Mouse (Mus musculus) embryonic facial prominence, embryonic 14.5 days (tissue): ENCODE measurements at regions not wholly inside any gene's neighbourhood (a gene's known extent, or its start where the extent isn't known, plus 50 kb on each side); places are given as distances from the start of the nearest gene placed in this dataset.
"Not testable (repeated sequence)": the region's sequence is repeated elsewhere in the genome, so short reads cannot be mapped to it uniquely, and the experiment has no call there.

Source experiments
- ATAC-seq: fragments of 200-750 bp; cut with Nextera tagmentation; 2 replicates; pipeline ENCODE4 v1.8.0; 2017; ENCODE audit warnings: low read depth, moderate number of reproducible peaks, moderate TSS enrichment
- DNase-seq: peaks from one replicate; pipeline ENCODE4 v3.0.0-alpha.2; 2015; ENCODE audit warnings: low spot score
- H3K27ac ChIP-seq: fragments of 300-500 bp; sonication (generic); replicated peaks from 2 replicates; pipeline ENCODE4 v1.5.1; 2014; ENCODE audit warnings: low read depth, mild to moderate bottlenecking, low read length, moderate library complexity
- H3K27me3 ChIP-seq: fragments of 300-500 bp; sonication (generic); replicated peaks from 2 replicates; pipeline ENCODE4 v1.6.1; 2014; ENCODE audit warnings: low read length; ENCODE audit not compliant: control insufficient read depth, insufficient read depth
- H3K36me3 ChIP-seq: fragments of 300-500 bp; sonication (generic); 2 replicates; pipeline ENCODE4 v1.6.1; 2014; ENCODE audit warnings: low read length, mixed read lengths; ENCODE audit not compliant: control insufficient read depth, insufficient read depth
- H3K4me1 ChIP-seq: fragments of 300-500 bp; sonication (generic); 2 replicates; pipeline ENCODE4 v1.6.1; 2014; ENCODE audit warnings: antibody characterized with exemption, low read length; ENCODE audit not compliant: control insufficient read depth, insufficient read depth
- H3K4me2 ChIP-seq: fragments of 300-500 bp; sonication (generic); 2 replicates; pipeline ENCODE4 v1.6.1; 2014; ENCODE audit warnings: low read depth, mild to moderate bottlenecking, low read length, moderate library complexity, mixed read lengths
- H3K4me3 ChIP-seq: fragments of 300-500 bp; sonication (generic); 2 replicates; pipeline ENCODE4 v1.5.1; 2014; ENCODE audit warnings: low read depth, mild to moderate bottlenecking, low read length
- H3K9ac ChIP-seq: fragments of 300-500 bp; sonication (generic); 2 replicates; pipeline ENCODE4 v1.6.1; 2014; ENCODE audit warnings: low read depth, mild to moderate bottlenecking, low read length, moderate library complexity, mixed read lengths
- H3K9me3 ChIP-seq: fragments of 300-500 bp; sonication (generic); 2 replicates; pipeline ENCODE4 v1.6.1; 2016; ENCODE audit warnings: low read length; ENCODE audit not compliant: control insufficient read depth
- WGBS: fragments of 180-500 bp; shearing (Covaris S2); extraction: QIAGEN DNeasy Blood & Tissue Kit; methylation state at CpG from one replicate; pipeline ENCODE4 v1.1.7; 2014; 5-methylcytosine and 5-hydroxymethylcytosine counted together

DNA sequence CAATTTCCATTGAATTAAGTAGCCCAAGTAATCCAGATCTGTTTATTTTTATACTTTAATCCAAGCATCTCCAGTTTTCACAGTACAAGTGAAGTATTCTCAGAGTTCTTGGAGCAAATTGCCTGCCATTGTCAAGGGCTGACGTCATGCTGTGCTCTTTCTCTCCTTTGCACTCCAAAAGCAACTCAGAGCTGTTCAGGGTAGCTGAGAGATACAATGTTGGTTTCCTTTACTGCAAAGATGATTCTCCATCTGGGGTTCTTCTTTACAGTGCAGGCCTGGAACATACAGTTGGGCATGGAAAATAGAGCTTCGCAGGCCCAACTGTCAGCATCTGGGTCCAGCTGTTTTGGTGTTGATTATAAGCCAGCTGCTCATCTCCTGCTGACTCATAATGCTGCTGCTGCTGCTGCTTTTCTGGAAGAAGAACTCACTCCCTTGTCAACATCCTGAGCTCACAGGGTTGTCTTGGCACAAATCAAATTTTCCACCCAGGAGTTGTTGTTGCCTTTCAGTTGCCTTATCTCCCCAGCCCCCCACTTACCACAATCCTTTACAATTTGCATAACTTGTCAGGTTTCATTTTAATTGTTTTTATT lies 454.7 kb upstream of the Slc5a7 start:
- H3K27me3 ChIP-seq, result no peaks in the 10 kb centered on the region
- H3K4me1 ChIP-seq, result no peaks in the 10 kb centered on the region
- no peaks in the 10 kb centered on the region for H3K9me3 ChIP-seq
- H3K4me2 ChIP-seq, result no peak overlapping the region
- DNase-seq (peak; percentile 41), ATAC-seq (no peak)
- H3K36me3 ChIP-seq, result no peaks in the 10 kb centered on the region
- no peak overlapping the region for H3K27ac ChIP-seq
- no peak overlapping the region for H3K4me3 ChIP-seq
- 27% methylated on average over 2 of the region's 2 CpGs for WGBS
- H3K9ac ChIP-seq, result no peak overlapping the region

DNA sequence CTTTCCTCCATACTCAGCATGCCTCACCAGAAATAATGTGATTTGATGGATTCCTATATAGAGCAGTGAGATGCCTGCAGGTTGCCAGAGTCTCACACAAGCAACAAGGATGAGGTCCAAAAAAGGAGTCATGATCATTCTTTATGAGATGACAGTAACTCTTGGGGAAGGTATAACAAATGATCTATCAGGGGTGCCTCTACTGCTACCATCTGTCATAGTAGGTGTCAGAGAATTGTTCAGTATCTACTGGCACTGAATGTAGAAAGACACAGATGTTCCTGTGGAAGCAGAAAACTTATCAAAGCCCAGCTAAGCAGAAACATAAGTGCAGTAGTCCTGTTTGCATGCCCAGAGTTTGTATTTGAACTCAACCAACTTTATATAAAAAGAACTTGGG lies 454.1 kb upstream of the Slc5a7 start:
- DNase-seq, result no peak
- no peaks in the 10 kb centered on the region for H3K36me3 ChIP-seq
- no peaks in the 10 kb centered on the region for H3K4me1 ChIP-seq
- H3K27ac ChIP-seq, result no peak overlapping the region
- H3K9ac ChIP-seq, result no peak overlapping the region
- ATAC-seq, result no peak
- no peak overlapping the region for H3K4me3 ChIP-seq
- H3K4me2 ChIP-seq, result no peak overlapping the region
- H3K27me3 ChIP-seq, result no peaks in the 10 kb centered on the region
- H3K9me3 ChIP-seq, result no peaks in the 10 kb centered on the region

GRCm38 (mm10) chr17:54735836-54736235 lies 437.0 kb upstream of the Slc5a7 start:
- 73% methylated on average over 3 of the region's 3 CpGs for WGBS
- no peak overlapping the region for H3K4me2 ChIP-seq
- no peak overlapping the region for H3K27ac ChIP-seq
- H3K4me1 ChIP-seq, result no peaks in the 10 kb centered on the region
- H3K27me3 ChIP-seq, result no peaks in the 10 kb centered on the region
- DNase-seq, result no peak
- H3K4me3 ChIP-seq, result no peak overlapping the region
- H3K36me3 ChIP-seq, result no peaks in the 10 kb centered on the region
- H3K9me3 ChIP-seq, result no peaks in the 10 kb centered on the region
- ATAC-seq, result no peak
- no peak overlapping the region for H3K9ac ChIP-seq

GRCm38 (mm10) chr17:54727660-54728059 lies 428.8 kb upstream of the Slc5a7 start:
- DNase-seq, result no peak

GRCm38 (mm10) chr17:54726693-54727092 lies 427.9 kb upstream of the Slc5a7 start:
- Histone ChIP-seq H3K27me3 (no peaks in the 10 kb centered on the region), H3K9me3 (0 out of 2 replicates have a peak, but pooled peaks cover 3% of the 10 kb centered on the region), H3K9ac (no peak overlapping the region), H3K27ac (no peak overlapping the region), H3K4me2 (no peak overlapping the region), H3K4me3 (no peak overlapping the region), H3K4me1 (no peaks in the 10 kb centered on the region), H3K36me3 (no peaks in the 10 kb centered on the region)
- DNase-seq, result no peak
- no peak for ATAC-seq
- WGBS, result 95% methylated on average over 2 of the region's 2 CpGs

More at GRCm38 (mm10) chr17:54727660-54728059, 428.8 kb upstream of the Slc5a7 start:
- Histone ChIP-seq H3K36me3 (no peaks in the 10 kb centered on the region), H3K4me3 (no peak overlapping the region), H3K9ac (no peak overlapping the region), H3K4me2 (no peak overlapping the region), H3K27ac (no peak overlapping the region), H3K9me3 (0 out of 2 replicates have a peak, but pooled peaks cover 3% of the 10 kb centered on the region), H3K4me1 (no peaks in the 10 kb centered on the region), H3K27me3 (no peaks in the 10 kb centered on the region)
- ATAC-seq, result no peak

DNA sequence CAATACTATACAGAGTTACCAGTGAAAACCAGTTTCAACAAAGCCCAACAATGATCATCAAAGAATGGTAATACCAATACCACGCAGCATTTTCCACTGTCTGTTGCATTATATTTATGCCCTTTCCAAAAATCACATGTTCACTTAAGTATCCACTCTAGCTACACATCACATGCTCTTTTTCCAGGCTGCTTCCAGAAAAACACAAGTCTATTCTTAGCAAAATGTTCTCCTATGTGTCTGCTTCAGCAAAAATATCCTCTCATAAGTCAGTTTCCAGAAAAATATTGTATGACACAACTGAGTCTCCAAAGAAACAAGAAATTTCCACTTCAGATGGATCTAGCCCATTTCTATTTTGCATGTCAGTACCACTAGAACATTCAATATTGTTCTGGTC lies 414.2 kb upstream of the Slc5a7 start:
- Histone ChIP-seq H3K4me3 (no peak overlapping the region), H3K4me1 (no peaks in the 10 kb centered on the region), H3K4me2 (no peak overlapping the region), H3K36me3 (no peaks in the 10 kb centered on the region), H3K27ac (no peak overlapping the region), H3K9ac (no peak overlapping the region), H3K9me3 (no peaks in the 10 kb centered on the region), H3K27me3 (no peaks in the 10 kb centered on the region)
- ATAC-seq (no peak), DNase-seq (no peak)
- 76% methylated on average over 1 of the region's 1 CpGs for WGBS

- H3K36me3 ChIP-seq, H3K4me1 ChIP-seq, H3K27me3 ChIP-seq, H3K27ac ChIP-seq, H3K4me2 ChIP-seq, DNase-seq, H3K9ac ChIP-seq, H3K9me3 ChIP-seq, H3K4me3 ChIP-seq, ATAC-seq: not testable (repeated sequence)
Observed at GRCm38 (mm10) chr17:54707811-54708210, 409.0 kb upstream of the Slc5a7 start.

- no peak overlapping the region for H3K27ac ChIP-seq
- no peak overlapping the region for H3K4me2 ChIP-seq
- H3K4me3 ChIP-seq, result no peak overlapping the region
- DNase-seq (no peak), ATAC-seq (no peak)
- H3K9ac ChIP-seq, result no peak overlapping the region
- WGBS, result 74% methylated on average over 6 of the region's 6 CpGs
- no peaks in the 10 kb centered on the region for H3K36me3 ChIP-seq
- H3K4me1 ChIP-seq, result no peaks in the 10 kb centered on the region
- no peaks in the 10 kb centered on the region for H3K27me3 ChIP-seq
- no peaks in the 10 kb centered on the region for H3K9me3 ChIP-seq
Observed at GRCm38 (mm10) chr17:54701346-54702108, 402.7 kb upstream of the Slc5a7 start.

GRCm38 (mm10) chr17:54694637-54695036 lies 395.8 kb upstream of the Slc5a7 start:
- Histone ChIP-seq H3K27ac (no peak overlapping the region), H3K36me3 (no peaks in the 10 kb centered on the region), H3K9me3 (no peaks in the 10 kb centered on the region), H3K4me3 (no peak overlapping the region), H3K4me2 (no peak overlapping the region), H3K4me1 (no peaks in the 10 kb centered on the region), H3K27me3 (no peaks in the 10 kb centered on the region), H3K9ac (no peak overlapping the region)
- ATAC-seq (no peak), DNase-seq (no peak)
